Mouse (Mus musculus): ENCODE results near the gene Pex14.

Pex14 gene

GRCm38 (mm10) chr4:148918707-148919447 is 180.8 kb downstream of the Pex14 start:
- no peak for DNase-seq (ENCODE audit: low spot score)

GRCm38 (mm10) chr4:148915849-148916248 is 183.8 kb downstream of the Pex14 start:
- DNase-seq (ENCODE audit: low spot score), result no peak

DNA sequence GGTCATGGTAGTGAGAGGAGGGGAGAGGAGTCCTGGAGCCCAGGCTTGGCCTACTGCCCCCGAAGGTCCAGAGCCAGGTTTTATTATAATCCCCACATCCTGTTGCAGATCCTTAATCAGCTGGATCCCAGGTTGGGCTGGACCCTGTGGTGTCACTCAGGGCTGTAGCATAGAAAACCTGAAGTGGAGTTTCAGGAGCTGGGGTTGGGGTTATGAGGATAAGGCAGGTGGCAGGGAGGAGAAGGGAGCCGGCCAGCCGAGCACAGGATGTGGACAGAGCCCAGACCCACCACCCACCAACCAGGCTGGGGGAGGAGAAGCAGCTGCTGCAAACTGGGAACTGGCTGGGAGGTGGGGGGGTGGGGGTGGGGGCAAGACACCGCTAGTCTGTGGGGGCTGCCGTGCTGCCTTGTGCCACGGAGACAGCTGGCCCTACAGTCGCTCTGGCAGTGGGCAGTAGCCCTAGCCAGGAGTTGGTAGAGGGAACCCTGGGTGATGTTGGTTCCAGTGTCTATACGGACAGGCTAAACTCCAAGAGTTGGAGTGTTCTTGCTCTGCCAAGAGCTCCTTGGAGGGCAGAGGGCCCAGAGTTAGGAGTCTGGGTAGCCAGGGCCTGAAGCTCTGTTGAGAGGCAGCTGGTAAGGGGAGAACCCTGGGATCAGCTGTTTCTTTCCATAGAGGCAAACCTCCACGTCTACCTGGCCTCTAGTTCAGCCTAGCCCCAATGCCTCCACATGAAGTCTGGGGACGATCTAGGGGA is 184.6 kb downstream of the Pex14 start:
- DNase-seq (ENCODE audit: low spot score), result no peak

GRCm38 (mm10) chr4:148912826-148913590 is 186.7 kb downstream of the Pex14 start:
- no peak for DNase-seq (ENCODE audit: low spot score)

- DNase-seq (ENCODE audit: low spot score), result no peak
Measured at GRCm38 (mm10) chr4:148912134-148912533, 187.5 kb downstream of the Pex14 start.
